Mouse (Mus musculus) heart, postnatal 0 days (tissue): Measurements from ENCODE around the gene Zfp704.

Experiments
- CTCF ChIP-seq: IDR thresholded peaks from 2 replicates; pipeline ENCODE4 v1.5.1; 2016; ENCODE audit warnings: antibody characterized with exemption, control low read depth, low read depth
- EP300 ChIP-seq: IDR thresholded peaks from 2 replicates; pipeline ENCODE4 v1.6.1; 2016; ENCODE audit warnings: antibody characterized with exemption, low read depth

DNA sequence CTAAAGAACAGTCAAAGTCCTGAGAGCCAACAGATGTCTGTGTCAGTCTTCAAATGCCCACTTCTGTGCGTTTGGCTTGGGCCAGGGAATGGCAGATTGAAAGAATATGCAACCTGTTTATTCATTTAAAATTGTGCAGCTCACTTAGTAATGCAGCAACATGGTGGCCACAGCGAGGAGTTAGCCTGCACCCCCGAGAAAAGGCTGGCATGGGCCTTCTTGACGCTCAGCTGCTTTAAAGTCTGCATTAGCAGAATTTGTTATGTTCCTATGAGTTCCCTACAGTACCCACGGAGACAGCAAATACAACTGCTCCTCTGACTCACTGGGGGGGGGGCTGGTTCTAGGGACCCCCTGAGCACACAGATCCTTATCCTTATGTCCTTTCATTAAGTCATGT is 184.2 kb downstream of the Zfp704 start:
- no peak for TF ChIP-seq CTCF
- TF ChIP-seq EP300: no peak
